In the genomic region with DNA sequence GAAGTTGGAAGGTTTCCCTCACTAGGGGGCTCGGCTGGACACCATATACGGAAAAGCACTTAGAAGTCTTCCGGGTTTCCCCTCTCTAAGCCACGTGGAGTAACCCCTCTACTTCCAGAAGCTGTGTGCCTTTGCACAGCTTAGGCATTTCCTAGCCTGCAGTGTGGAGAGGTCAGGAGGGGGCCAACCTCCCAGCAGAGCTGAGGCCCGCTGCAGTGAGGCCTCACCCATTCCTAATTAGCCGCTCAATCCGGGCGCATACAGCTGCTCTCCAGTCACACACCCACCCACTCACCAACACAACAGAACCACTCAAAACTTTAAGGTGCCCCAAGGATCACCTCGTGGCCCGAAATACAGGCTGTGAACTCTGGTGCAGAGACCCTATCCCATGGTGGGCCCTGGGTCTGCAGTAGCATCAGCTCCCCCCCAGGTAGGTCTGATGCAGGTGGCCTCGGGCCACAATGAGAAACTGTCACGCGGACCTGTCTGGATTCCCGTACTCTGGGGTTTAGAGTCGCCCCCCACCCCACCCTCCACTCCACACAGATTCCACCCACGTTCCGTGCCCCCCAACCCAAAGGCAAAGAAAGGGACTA, we compare ENCODE assay signal across 8 mouse cellular contexts. TPM values are rescaled to one million over a fixed set of nuclear protein-coding genes. Genes with fewer than 3 reads are reported as not detected.
DNase-seq lines count a peak whose midpoint lies in the region; ATAC-seq and TF ChIP-seq lines count a peak whose summit lies in the region.

No protein-coding gene starts in this region.

- H3K27me3 ChIP-seq in kidney, adult 2 months (replicated peaks; ENCODE audit: control insufficient read depth, insufficient read depth, low read length), result 0 out of 2 replicates have a peak, but pooled peaks cover 2% of the 10 kb centered on the region
- H3K27me3 ChIP-seq in hindbrain, postnatal 0 days (ENCODE audit: insufficient read depth, low read length), result no peaks in the 10 kb centered on the region
- no peaks in the 10 kb centered on the region for H3K27me3 ChIP-seq in neural tube, embryonic 12.5 days (replicated peaks)

- peak overlapping the region; percentile 68; the same call in 1 of the 2 replicates for H3K9ac ChIP-seq in hindbrain, postnatal 0 days (replicated peaks; ENCODE audit: low read length)
- peak overlapping the region; percentile 74 for H3K9ac ChIP-seq in neural tube, embryonic 12.5 days

- peak overlapping the region; percentile 90 for H3K4me2 ChIP-seq in hindbrain, postnatal 0 days (ENCODE audit: low read depth, low read length)
- peak overlapping the region; percentile 97 for H3K4me2 ChIP-seq in neural tube, embryonic 12.5 days (replicated peaks)

- no peak for TF ChIP-seq CTCF in kidney, adult 2 months (conservative IDR thresholded peaks at IDR 0.05; ENCODE audit: insufficient read depth, insufficient read length, low read depth, low read length)
- TF ChIP-seq CTCF in hindbrain, postnatal 0 days (IDR thresholded peaks at IDR 0.05; ENCODE audit: low read depth), result no peak

- peak; percentile 56 for ATAC-seq in hindbrain, postnatal 0 days
- peak; percentile 61 for ATAC-seq in neural tube, embryonic 12.5 days (ENCODE audit: low FRiP score, low read depth)

- no peak for DNase-seq in kidney, adult 2 months
- DNase-seq in kidney, adult 11 months, result no peak
- peak; percentile 36 for DNase-seq in embryo, embryonic 10.5 days (ENCODE audit: low spot score)
- DNase-seq in hindbrain, postnatal 0 days (ENCODE audit: low spot score), result no peak
- DNase-seq in thymus, postnatal 0 days (ENCODE audit: low spot score), result no peak
- DNase-seq in cerebellum, postnatal 36 days, result no peak
- no peak for DNase-seq in right cerebral cortex, postnatal 14 days

- WGBS in kidney, adult 2 months, result 23% methylated on average over 17 of the region's 17 CpGs
- WGBS in hindbrain, postnatal 0 days, result 8% methylated on average over 16 of the region's 17 CpGs
- 2% methylated on average over 16 of the region's 17 CpGs for whole genome bisulfite sequencing in neural tube, embryonic 12.5 days

- H3K27ac ChIP-seq in kidney, adult 2 months (ENCODE audit: insufficient read depth, low read depth, low read length), result no peak overlapping the region
- H3K27ac ChIP-seq in hindbrain, postnatal 0 days, result no peak overlapping the region
- H3K27ac ChIP-seq in neural tube, embryonic 12.5 days, result no peak overlapping the region

- H3K36me3 ChIP-seq in kidney, adult 2 months (ENCODE audit: control insufficient read depth, insufficient read depth, low read length), result no peaks in the 10 kb centered on the region
- H3K36me3 ChIP-seq in hindbrain, postnatal 0 days (ENCODE audit: insufficient read depth, low read length), result no peaks in the 10 kb centered on the region
- H3K36me3 ChIP-seq in neural tube, embryonic 12.5 days, result no peaks in the 10 kb centered on the region

- no peaks in the 10 kb centered on the region for H3K4me1 ChIP-seq in kidney, adult 2 months (ENCODE audit: control insufficient read depth, insufficient read depth, low read length)
- H3K4me1 ChIP-seq in hindbrain, postnatal 0 days (ENCODE audit: insufficient read depth, low read length), result no peaks in the 10 kb centered on the region
- peaks cover 12% of the 10 kb centered on the region for H3K4me1 ChIP-seq in neural tube, embryonic 12.5 days

- H3K4me3 ChIP-seq in kidney, adult 2 months (ENCODE audit: insufficient read depth, low read depth, low read length), result peak overlapping the region; percentile 27; the same call in 1 of the 2 replicates
- H3K4me3 ChIP-seq in hindbrain, postnatal 0 days (ENCODE audit: low read length), result peak overlapping the region; percentile 54
- H3K4me3 ChIP-seq in neural tube, embryonic 12.5 days, result peak overlapping the region; percentile 68

- no peak for TF ChIP-seq POLR2A in kidney, adult 2 months (IDR thresholded peaks at IDR 0.05; ENCODE audit: low read depth, low read length)

- no peaks in the 10 kb centered on the region for H3K9me3 ChIP-seq in hindbrain, postnatal 0 days (ENCODE audit: low read length)
- H3K9me3 ChIP-seq in neural tube, embryonic 12.5 days, result peaks cover 5% of the 10 kb centered on the region; the same call in 1 of the 2 replicates

RNA-seq across cellular contexts. Expression of a gene that starts 0.9 kb away (rescaled TPM):
- 0.25 and 0.39 TPM in 2 replicates for polyA plus RNA-seq in kidney, adult 2 months (2012; rRNA removed)
- total RNA-seq in hindbrain, postnatal 0 days (2014; rRNA removed), result 19.9 and 20.2 TPM in 2 replicates
- polyA plus RNA-seq in hindbrain, postnatal 0 days (2015; fragmentation: Nextera tagmentation; extraction: Ambion mirVana), result 11.1 and 11.6 TPM in 2 replicates
- 1.8 TPM in 2 replicates for polyA plus RNA-seq in neural tube, embryonic 12.5 days (2016; fragmentation: Nextera tagmentation; extraction: Ambion mirVana)
- 2.4 TPM in 2 replicates for polyA plus RNA-seq in thymus, postnatal 0 days (2015; fragmentation: Nextera tagmentation; extraction: Ambion mirVana)
